Comparison of ENCODE assay signal across 9 mouse cellular contexts in the genomic region with DNA sequence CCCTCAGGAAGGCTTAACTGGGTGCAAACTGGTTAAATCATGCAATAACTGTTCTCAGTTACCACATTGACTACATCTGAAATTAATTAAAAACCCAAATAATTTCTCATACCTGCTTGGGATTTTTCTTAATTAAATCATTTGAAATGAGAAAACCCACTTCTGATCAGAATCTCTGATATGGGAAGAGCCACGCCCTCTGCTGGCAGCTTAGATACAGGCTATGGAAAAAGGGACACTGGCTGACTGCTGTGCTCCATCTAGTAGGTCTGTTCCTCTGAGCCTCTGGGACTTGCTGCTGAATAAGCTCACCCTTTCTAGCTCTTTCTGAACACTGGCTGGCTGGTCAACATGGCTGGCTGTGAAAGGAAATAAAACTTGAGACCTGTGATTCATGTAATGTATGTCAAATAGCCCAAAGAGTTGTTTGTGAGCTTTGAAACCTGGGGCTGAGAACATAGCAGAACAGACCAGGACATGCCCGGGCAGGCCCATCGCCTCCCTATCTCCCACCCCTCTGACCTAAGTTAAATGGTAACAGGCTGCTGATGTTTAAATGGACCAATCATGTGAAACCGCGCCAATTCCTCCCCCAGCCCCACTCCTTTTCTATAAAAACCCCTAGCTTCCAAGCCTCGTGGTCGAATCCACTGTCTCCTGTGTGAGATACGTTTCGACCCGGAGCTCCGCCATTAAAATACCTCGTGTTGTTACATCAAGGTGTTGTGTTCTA. TPM values are rescaled to one million over a fixed set of nuclear protein-coding genes. Genes with fewer than 3 reads are reported as not detected.
DNase-seq lines count a peak whose midpoint lies in the region; ATAC-seq and TF ChIP-seq lines count a peak whose summit lies in the region.
"Not testable (repeated sequence)": the region's sequence is repeated elsewhere in the genome, so short reads cannot be mapped to it uniquely, and the experiment has no call there.
"Had no signal": no experiment of that assay in that cellular context is flagged by ENCODE, and none has a peak within 500 bp of the region (broad histone marks: within the 10 kb centered on the region; RNA-seq: fewer than 3 reads in every experiment).

No protein-coding gene starts in this region.

- not testable (repeated sequence) for TF ChIP-seq POLR2A in brain, embryonic 14.5 days (IDR thresholded peaks at IDR 0.05; ENCODE audit: borderline replicate concordance, extremely low read depth, insufficient read depth, insufficient read length, poor library complexity, severe bottlenecking)

- H3K4me3 ChIP-seq in hindbrain, embryonic 14.5 days (replicated peaks; ENCODE audit: low read length); liver, postnatal 0 days (ENCODE audit: low read depth, low read length): not testable (repeated sequence)

- not testable (repeated sequence) for TF ChIP-seq EP300 in liver, postnatal 0 days (IDR thresholded peaks at IDR 0.05; ENCODE audit: low read depth)

- H3K4me2 ChIP-seq in hindbrain, embryonic 14.5 days (replicated peaks); liver, postnatal 0 days (ENCODE audit: low read depth, low read length): not testable (repeated sequence)

- WGBS in hindbrain, embryonic 14.5 days, result 70% methylated on average over 5 of the region's 12 CpGs
- WGBS in liver, postnatal 0 days (ENCODE audit: insufficient replicate concordance), result 62% methylated on average over 3 of the region's 12 CpGs

- not testable (repeated sequence) for H3K9me3 ChIP-seq in hindbrain, embryonic 14.5 days (ENCODE audit: control insufficient read depth, low read length); liver, postnatal 0 days (ENCODE audit: low read length)

- H3K4me1 ChIP-seq in hindbrain, embryonic 14.5 days (replicated peaks; ENCODE audit: control insufficient read depth, insufficient read depth, low read length), result not testable (repeated sequence)
- H3K4me1 ChIP-seq in liver, postnatal 0 days (ENCODE audit: insufficient read depth), result peaks cover 12% of the 10 kb centered on the region

- not testable (repeated sequence) for H3K36me3 ChIP-seq in hindbrain, embryonic 14.5 days (replicated peaks; ENCODE audit: control insufficient read depth, insufficient read depth); liver, postnatal 0 days (replicated peaks; ENCODE audit: insufficient read depth, low read length)

- TF ChIP-seq CTCF in brain, embryonic 14.5 days (IDR thresholded peaks at IDR 0.05; ENCODE audit: borderline replicate concordance, extremely low read depth, insufficient read depth, insufficient read length), result peak; percentile 52; the same call in 1 of the 2 replicates
- peak; percentile 58 for TF ChIP-seq CTCF in liver, postnatal 0 days (IDR thresholded peaks at IDR 0.05; ENCODE audit: low read depth)

- DNase-seq in NIH3T3 (ENCODE audit: low read depth), result peak; percentile 69
- DNase-seq in brain, embryonic 14.5 days (ENCODE audit: low read depth), result peak; percentile 48
- DNase-seq in embryo, embryonic 10 days (ENCODE audit: low spot score), result peak; percentile 58
- DNase-seq in hindbrain, embryonic 14.5 days (ENCODE audit: low spot score), result peak; percentile 50
- peak; percentile 43 to 70 for DNase-seq in kidney, postnatal 36 days
- not testable (repeated sequence) for DNase-seq in liver, postnatal 0 days
- peak; percentile 50 for DNase-seq in naive thymus-derived CD4-positive, alpha-beta T cell, adult 2 months (ENCODE audit: low read depth)

- peaks cover 16% of the 10 kb centered on the region for H3K27me3 ChIP-seq in hindbrain, embryonic 14.5 days (ENCODE audit: control insufficient read depth, insufficient read depth, low read length)
- not testable (repeated sequence) for H3K27me3 ChIP-seq in liver, postnatal 0 days (ENCODE audit: insufficient read depth, low read length)

- not testable (repeated sequence) for H3K27ac ChIP-seq in hindbrain, embryonic 14.5 days; liver, postnatal 0 days (ENCODE audit: low read depth)

- not testable (repeated sequence) for H3K9ac ChIP-seq in hindbrain, embryonic 14.5 days; liver, postnatal 0 days (replicated peaks)

- ATAC-seq in hindbrain, embryonic 14.5 days (ENCODE audit: low FRiP score); liver, postnatal 0 days: not testable (repeated sequence)

RNA-seq across cellular contexts. Expression of gene Ccdc194, which starts 5.4 kb away (rescaled TPM):
- 0.11 and 0.56 TPM in 2 replicates for polyA plus RNA-seq in brain, embryonic 14.5 days (2012; rRNA removed)
- 0.22 and 0.92 TPM in 2 replicates for polyA plus RNA-seq in hindbrain, embryonic 14.5 days (2014; fragmentation: Nextera tagmentation; extraction: Ambion mirVana)
- polyA plus RNA-seq in liver, postnatal 0 days (2015; fragmentation: Nextera tagmentation; extraction: Ambion mirVana), result 0.20 TPM in 1 of 2 replicates, not detected in the other
- polyA plus RNA-seq: erythroblast, embryonic 14.5 days; midbrain, embryonic 16.5 days had no signal

RNA-seq across cellular contexts. Expression of gene Bst2, which starts 6.4 kb away (rescaled TPM):
- polyA plus RNA-seq in brain, embryonic 14.5 days (2012; rRNA removed), result 11.4 and 18.1 TPM in 2 replicates
- 4.0 and 5.4 TPM in 2 replicates for polyA plus RNA-seq in hindbrain, embryonic 14.5 days (2014; fragmentation: Nextera tagmentation; extraction: Ambion mirVana)
- 57.0 and 62.1 TPM in 2 replicates for polyA plus RNA-seq in liver, postnatal 0 days (2015; fragmentation: Nextera tagmentation; extraction: Ambion mirVana)

RNA-seq across cellular contexts. Expression of gene Mvb12a, which starts 11.8 kb away (rescaled TPM):
- 74.0 and 112 TPM in 2 replicates for polyA plus RNA-seq in brain, embryonic 14.5 days (2012; rRNA removed)
- 50.8 and 66.6 TPM in 2 replicates for polyA plus RNA-seq in hindbrain, embryonic 14.5 days (2014; fragmentation: Nextera tagmentation; extraction: Ambion mirVana)
- 61.7 and 62.5 TPM in 2 replicates for polyA plus RNA-seq in liver, postnatal 0 days (2015; fragmentation: Nextera tagmentation; extraction: Ambion mirVana)

RNA-seq across cellular contexts. Expression of gene Plvap, which starts 19.3 kb away (rescaled TPM):
- polyA plus RNA-seq in brain, embryonic 14.5 days (2012; rRNA removed), result 10.1 and 13.0 TPM in 2 replicates
- 9.2 and 10.5 TPM in 2 replicates for polyA plus RNA-seq in hindbrain, embryonic 14.5 days (2014; fragmentation: Nextera tagmentation; extraction: Ambion mirVana)
- 29.1 and 31.1 TPM in 2 replicates for polyA plus RNA-seq in liver, postnatal 0 days (2015; fragmentation: Nextera tagmentation; extraction: Ambion mirVana)

RNA-seq across cellular contexts. Expression of gene Tmem221, which starts 27.8 kb away (rescaled TPM):
- polyA plus RNA-seq in brain, embryonic 14.5 days (2012; rRNA removed), result 0.07 and 0.16 TPM in 2 replicates
- polyA plus RNA-seq in hindbrain, embryonic 14.5 days (2014; fragmentation: Nextera tagmentation; extraction: Ambion mirVana), result 0.32 TPM in 1 of 2 replicates, not detected in the other
- 0.62 and 0.66 TPM in 2 replicates for polyA plus RNA-seq in liver, postnatal 0 days (2015; fragmentation: Nextera tagmentation; extraction: Ambion mirVana)
- polyA plus RNA-seq: erythroblast, embryonic 14.5 days; midbrain, embryonic 16.5 days had no signal
